ENCODE assay signal across 10 mouse cellular contexts in the genomic region with DNA sequence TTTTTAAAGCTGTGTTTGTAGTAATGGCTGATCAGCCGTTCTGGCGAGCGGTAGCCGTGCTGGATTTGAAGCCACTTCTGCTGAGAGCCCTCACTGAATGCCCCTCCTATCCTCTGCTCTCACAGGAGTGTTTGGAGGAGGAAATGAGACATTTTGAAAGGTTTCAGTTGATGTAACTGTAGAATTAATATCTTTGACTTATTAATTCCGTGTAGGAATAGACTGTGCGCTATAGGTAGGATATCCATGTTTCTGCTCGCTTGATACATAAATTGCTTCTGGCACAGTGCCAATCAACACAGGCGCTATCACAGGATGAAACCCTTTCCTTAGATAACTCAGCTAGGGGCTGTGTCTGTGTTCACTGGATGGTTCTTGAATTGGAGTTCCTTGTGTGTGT.
DNase-seq lines count a peak whose midpoint lies in the region; ATAC-seq and TF ChIP-seq lines count a peak whose summit lies in the region.
"Had no signal": no experiment of that assay in that cellular context is flagged by ENCODE, and none has a peak within 500 bp of the region (broad histone marks: within the 10 kb centered on the region; RNA-seq: fewer than 3 reads in every experiment).

No protein-coding gene starts in this region.

- peak overlapping the region; percentile 80 for H3K27ac ChIP-seq in left cerebral cortex, adult 2 months
- peak overlapping the region; percentile 62 for H3K27ac ChIP-seq in embryonic facial prominence, embryonic 13.5 days
- peak overlapping the region; percentile 82 for H3K27ac ChIP-seq in hindbrain, embryonic 15.5 days (replicated peaks)

- no peak overlapping the region for H3K9ac ChIP-seq in embryonic facial prominence, embryonic 13.5 days
- H3K9ac ChIP-seq in hindbrain, embryonic 15.5 days = no peak overlapping the region

- H3K4me3 ChIP-seq in left cerebral cortex, adult 2 months = no peak overlapping the region
- H3K4me3 ChIP-seq in embryonic facial prominence, embryonic 13.5 days = no peak overlapping the region
- no peak overlapping the region for H3K4me3 ChIP-seq in hindbrain, embryonic 15.5 days
- no peak overlapping the region for H3K4me3 ChIP-seq in myocyte

- peaks cover 51% of the 10 kb centered on the region for H3K79me2 ChIP-seq in myocyte (ENCODE audit: control insufficient read depth, insufficient read depth)

- H3K27me3 ChIP-seq in embryonic facial prominence, embryonic 13.5 days = no peaks in the 10 kb centered on the region
- H3K27me3 ChIP-seq in hindbrain, embryonic 15.5 days = no peaks in the 10 kb centered on the region
- H3K27me3 ChIP-seq in myocyte (ENCODE audit: control insufficient read depth, insufficient read depth, insufficient read length) = no peaks in the 10 kb centered on the region
- H3K27me3 ChIP-seq: Patski had no signal

- peaks cover 33% of the 10 kb centered on the region for H3K4me1 ChIP-seq in embryonic facial prominence, embryonic 13.5 days
- H3K4me1 ChIP-seq in hindbrain, embryonic 15.5 days (replicated peaks) = peaks cover 55% of the 10 kb centered on the region

- no peak for TF ChIP-seq CTCF in left cerebral cortex, adult 2 months (IDR thresholded peaks at IDR 0.05)

- no peak for TF ChIP-seq POLR2A in myocyte (IDR thresholded peaks at IDR 0.05; ENCODE audit: insufficient read length, low read depth)

- ATAC-seq in embryonic facial prominence, embryonic 13.5 days (ENCODE audit: insufficient number of reproducible peaks, insufficient read depth, low FRiP score, low TSS enrichment, low read depth) = no peak
- no peak for ATAC-seq in hindbrain, embryonic 15.5 days (ENCODE audit: low FRiP score, low read depth)

- no peaks in the 10 kb centered on the region for H3K36me3 ChIP-seq in embryonic facial prominence, embryonic 13.5 days
- no peaks in the 10 kb centered on the region for H3K36me3 ChIP-seq in hindbrain, embryonic 15.5 days
- no peaks in the 10 kb centered on the region for H3K36me3 ChIP-seq in myocyte (ENCODE audit: control insufficient read depth, insufficient read depth)

- intact Hi-C loops in left cerebral cortex, adult 2 months (cut with DNase I) = no loop called here

- DNase-seq in left cerebral cortex, adult 2 months (ENCODE audit: extremely low spot score in 1 of 2, low spot score in 2 of 2) = no peak
- DNase-seq in left cerebral cortex, adult 11 months (ENCODE audit: low spot score) = no peak
- DNase-seq in adipocyte (ENCODE audit: low spot score) = no peak
- no peak for DNase-seq in kidney, adult 8-10 months
- DNase-seq in frontal cortex, postnatal 10 days (ENCODE audit: low spot score in 2 of 2) = no peak
- DNase-seq: cerebellum, adult 11 months had no signal

- no peak overlapping the region for H3ac ChIP-seq in myocyte (ENCODE audit: control insufficient read depth, insufficient read length)

- WGBS in embryonic facial prominence, embryonic 13.5 days = 58% methylated on average over 8 of the region's 8 CpGs
- 25% methylated on average over 8 of the region's 8 CpGs for WGBS in hindbrain, embryonic 15.5 days

- no peaks in the 10 kb centered on the region for H3K9me3 ChIP-seq in embryonic facial prominence, embryonic 13.5 days
- H3K9me3 ChIP-seq in hindbrain, embryonic 15.5 days = no peaks in the 10 kb centered on the region

- H3K4me2 ChIP-seq in embryonic facial prominence, embryonic 13.5 days = no peak overlapping the region
- H3K4me2 ChIP-seq in hindbrain, embryonic 15.5 days = peak overlapping the region; percentile 38; the same call in 1 of the 2 replicates
- peak overlapping the region; percentile 84 for H3K4me2 ChIP-seq in myocyte (ENCODE audit: low read depth)

TF ChIP-seq in myocyte, 11 proteins besides CTCF, POLR2A, EP300 and RAD21:
- TF ChIP-seq USF1 (IDR thresholded peaks at IDR 0.05; ENCODE audit: low read depth) (no peak), MYOD1 (IDR thresholded peaks at IDR 0.05; ENCODE audit: control insufficient read depth in 1 of 3, insufficient read length in 2 of 3, low read depth in 2 of 3) (no peak), POLR2AphosphoS2 (IDR thresholded peaks at IDR 0.05; ENCODE audit: insufficient read length, low read depth) (no peak), E2F4 (IDR thresholded peaks at IDR 0.05; ENCODE audit: insufficient read depth) (no peak), MAX (IDR thresholded peaks at IDR 0.05; ENCODE audit: low read depth) (no peak), SRF (IDR thresholded peaks at IDR 0.05; ENCODE audit: control insufficient read depth, insufficient read length, low read depth) (no peak), TCF12 (IDR thresholded peaks at IDR 0.05; ENCODE audit: insufficient read depth, poor library complexity, severe bottlenecking) (no peak), MYOG (IDR thresholded peaks at IDR 0.05; ENCODE audit: control insufficient read depth in 1 of 3, insufficient read depth in 1 of 3, insufficient read length in 2 of 3, low read depth in 2 of 3) (no peak), TCF3 (IDR thresholded peaks at IDR 0.05; ENCODE audit: insufficient read length, low read depth) (no peak), CEBPB (IDR thresholded peaks at IDR 0.05; ENCODE audit: insufficient read depth, poor library complexity, severe bottlenecking) (no peak), REST (IDR thresholded peaks at IDR 0.05; ENCODE audit: insufficient read depth, insufficient read length) (no peak)
